Mouse (Mus musculus): ENCODE results near the gene Strn4. TPM values are rescaled to one million over a fixed set of nuclear protein-coding genes. Genes with fewer than 3 reads are reported as not detected.

Gene Strn4
- polyA plus RNA-seq, 1 experiment from 2014 or later: 193 TPM

- peak overlapping the region; percentile 90; the same call in 1 of the 2 replicates for H3K27ac ChIP-seq (replicated peaks)
- WGBS: 95% methylated on average over 4 of the region's 4 CpGs
- H3K27me3 ChIP-seq: no peaks in the 10 kb centered on the region
- no peak overlapping the region for H3K4me2 ChIP-seq (replicated peaks)
- peak overlapping the region; percentile 85; the same call in 1 of the 2 replicates for H3K4me3 ChIP-seq
- peaks cover 43% of the 10 kb centered on the region for H3K4me1 ChIP-seq
- no peak overlapping the region for H3K9ac ChIP-seq (replicated peaks)
- no peaks in the 10 kb centered on the region for H3K36me3 ChIP-seq
- no peak for ATAC-seq (replicated peaks)
- no peaks in the 10 kb centered on the region for H3K9me3 ChIP-seq
These were observed 57.7 kb downstream of the Strn4 start for GRCm38 (mm10) chr7:16873392-16873791.

- no peaks in the 10 kb centered on the region; the same call in 1 of the 2 replicates for H3K36me3 ChIP-seq
- H3K9me3 ChIP-seq: no peaks in the 10 kb centered on the region
- no peaks in the 10 kb centered on the region for H3K27me3 ChIP-seq
- H3K4me3 ChIP-seq: peak overlapping the region; percentile 85
- H3K4me1 ChIP-seq: peaks cover 42% of the 10 kb centered on the region
- 5% methylated on average over 17 of the region's 17 CpGs for WGBS
- peak overlapping the region; percentile 38 for H3K4me2 ChIP-seq (replicated peaks)
- H3K9ac ChIP-seq (replicated peaks): peak overlapping the region; percentile 1
- no peak for ATAC-seq (replicated peaks)
- H3K27ac ChIP-seq (replicated peaks): peak overlapping the region; percentile 90
These were observed 58.5 kb downstream of the Strn4 start for GRCm38 (mm10) chr7:16874190-16874589.

- under 1% methylated on average over 33 of the region's 33 CpGs for WGBS
- peak overlapping the region; percentile 92 for H3K4me2 ChIP-seq (replicated peaks)
- H3K9ac ChIP-seq (replicated peaks): peak overlapping the region; percentile 78
- no peaks in the 10 kb centered on the region for H3K27me3 ChIP-seq
- H3K4me3 ChIP-seq: peak overlapping the region; percentile 85
- peak overlapping the region; percentile 90 for H3K27ac ChIP-seq (replicated peaks)
- H3K4me1 ChIP-seq: peaks cover 36% of the 10 kb centered on the region
- peak; percentile 97 for ATAC-seq (replicated peaks)
- H3K9me3 ChIP-seq: no peaks in the 10 kb centered on the region
- H3K36me3 ChIP-seq: no peaks in the 10 kb centered on the region; the same call in 1 of the 2 replicates
These were observed 59.1 kb downstream of the Strn4 start for GRCm38 (mm10) chr7:16874756-16875309.

GRCm38 (mm10) chr7:16875310-16875325 lies 59.4 kb downstream of the Strn4 start, which contains the start of gene Dact3:
Gene Dact3 (plus strand): TSS chr7:16875317.
- no peaks in the 10 kb centered on the region for H3K27me3 ChIP-seq
- peaks cover 35% of the 10 kb centered on the region for H3K4me1 ChIP-seq
- H3K27ac ChIP-seq (replicated peaks): peak within 1 kb of the TSS; percentile 90
- no peak for ATAC-seq (replicated peaks)
- no peaks in the 10 kb centered on the region for H3K9me3 ChIP-seq
- H3K4me3 ChIP-seq: peak within 1 kb of the TSS; percentile 85
- no peaks in the 10 kb centered on the region; the same call in 1 of the 2 replicates for H3K36me3 ChIP-seq
- H3K4me2 ChIP-seq (replicated peaks): peak within 1 kb of the TSS; percentile 92
- WGBS: 0% methylated on average over 1 of the region's 1 CpGs
- peak within 1 kb of the TSS; percentile 78 for H3K9ac ChIP-seq (replicated peaks)

GRCm38 (mm10) chr7:16875326-16875725 lies 59.6 kb downstream of the Strn4 start:
- Histone ChIP-seq H3K36me3 (no peaks in the 10 kb centered on the region; the same call in 1 of the 2 replicates), H3K4me3 (peak overlapping the region; percentile 85), H3K4me1 (peaks cover 35% of the 10 kb centered on the region), H3K27me3 (no peaks in the 10 kb centered on the region), H3K9ac (replicated peaks) (peak overlapping the region; percentile 78), H3K4me2 (replicated peaks) (peak overlapping the region; percentile 92), H3K9me3 (no peaks in the 10 kb centered on the region), H3K27ac (replicated peaks) (peak overlapping the region; percentile 86)
- ATAC-seq (replicated peaks): peak; percentile 68
- WGBS: 0% methylated on average over 38 of the region's 42 CpGs

- H3K27ac ChIP-seq (replicated peaks): no peak overlapping the region
These were observed 60.3 kb downstream of the Strn4 start for GRCm38 (mm10) chr7:16876006-16876405.

GRCm38 (mm10) chr7:16876608-16877007 lies 60.9 kb downstream of the Strn4 start:
- Histone ChIP-seq H3K27ac (replicated peaks) (no peak overlapping the region), H3K9ac (replicated peaks) (peak overlapping the region; percentile 78), H3K9me3 (no peaks in the 10 kb centered on the region), H3K4me1 (peaks cover 38% of the 10 kb centered on the region), H3K36me3 (no peaks in the 10 kb centered on the region; the same call in 1 of the 2 replicates), H3K27me3 (no peaks in the 10 kb centered on the region), H3K4me2 (replicated peaks) (peak overlapping the region; percentile 92), H3K4me3 (peak overlapping the region; percentile 85)
- WGBS: 7% methylated on average over 13 of the region's 13 CpGs
- ATAC-seq (replicated peaks): no peak

More at GRCm38 (mm10) chr7:16876006-16876405, 60.3 kb downstream of the Strn4 start:
- peak overlapping the region; percentile 85 for H3K4me3 ChIP-seq
- no peaks in the 10 kb centered on the region; the same call in 1 of the 2 replicates for H3K36me3 ChIP-seq
- H3K4me1 ChIP-seq: peaks cover 38% of the 10 kb centered on the region
- peak overlapping the region; percentile 92 for H3K4me2 ChIP-seq (replicated peaks)
- no peak for ATAC-seq (replicated peaks)
- no peaks in the 10 kb centered on the region for H3K9me3 ChIP-seq
- H3K9ac ChIP-seq (replicated peaks): peak overlapping the region; percentile 78
- H3K27me3 ChIP-seq: no peaks in the 10 kb centered on the region
- WGBS: 7% methylated on average over 11 of the region's 11 CpGs

GRCm38 (mm10) chr7:16877717-16878116 lies 62.0 kb downstream of the Strn4 start:
- no peaks in the 10 kb centered on the region; the same call in 1 of the 2 replicates for H3K36me3 ChIP-seq
- H3K9me3 ChIP-seq: no peaks in the 10 kb centered on the region
- WGBS: 91% methylated on average over 3 of the region's 3 CpGs
- no peaks in the 10 kb centered on the region for H3K27me3 ChIP-seq
- H3K9ac ChIP-seq (replicated peaks): no peak overlapping the region
- ATAC-seq (replicated peaks): no peak
- H3K4me2 ChIP-seq (replicated peaks): no peak overlapping the region
- no peak overlapping the region for H3K27ac ChIP-seq (replicated peaks)
- H3K4me3 ChIP-seq: no peak overlapping the region
- H3K4me1 ChIP-seq: peaks cover 35% of the 10 kb centered on the region

- no peak overlapping the region for H3K9ac ChIP-seq (replicated peaks)
- peak overlapping the region; percentile 42 for H3K27ac ChIP-seq (replicated peaks)
These were observed 64.3 kb downstream of the Strn4 start for GRCm38 (mm10) chr7:16879796-16880547.

GRCm38 (mm10) chr7:16880615-16881014 lies 64.9 kb downstream of the Strn4 start:
- Histone ChIP-seq H3K36me3 (peaks cover 2% of the 10 kb centered on the region; the same call in 1 of the 2 replicates), H3K9ac (replicated peaks) (no peak overlapping the region), H3K9me3 (no peaks in the 10 kb centered on the region), H3K27me3 (peaks cover 18% of the 10 kb centered on the region), H3K27ac (replicated peaks) (peak overlapping the region; percentile 42), H3K4me3 (no peak overlapping the region), H3K4me1 (peaks cover 25% of the 10 kb centered on the region), H3K4me2 (replicated peaks) (no peak overlapping the region)
- WGBS: 18% methylated on average over 5 of the region's 5 CpGs
- no peak for ATAC-seq (replicated peaks)

More at GRCm38 (mm10) chr7:16879796-16880547, 64.3 kb downstream of the Strn4 start:
- no peak overlapping the region for H3K4me2 ChIP-seq (replicated peaks)
- 23% methylated on average over 9 of the region's 9 CpGs for WGBS
- H3K4me1 ChIP-seq: peaks cover 26% of the 10 kb centered on the region
- peaks cover 13% of the 10 kb centered on the region for H3K27me3 ChIP-seq
- no peak overlapping the region for H3K4me3 ChIP-seq
- ATAC-seq (replicated peaks): no peak
- H3K36me3 ChIP-seq: no peaks in the 10 kb centered on the region; the same call in 1 of the 2 replicates
- no peaks in the 10 kb centered on the region for H3K9me3 ChIP-seq

- Histone ChIP-seq H3K9ac (replicated peaks) (no peak overlapping the region), H3K4me1 (0 out of 2 replicates have a peak, but pooled peaks cover 8% of the 10 kb centered on the region), H3K27me3 (peaks cover 27% of the 10 kb centered on the region), H3K27ac (replicated peaks) (no peak overlapping the region), H3K4me3 (no peak overlapping the region), H3K4me2 (replicated peaks) (no peak overlapping the region), H3K36me3 (peaks cover 9% of the 10 kb centered on the region), H3K9me3 (peaks cover 4% of the 10 kb centered on the region; the same call in 1 of the 2 replicates)
- no peak for ATAC-seq (replicated peaks)
- 94% methylated on average over 6 of the region's 6 CpGs for WGBS
These were observed 67.5 kb downstream of the Strn4 start for GRCm38 (mm10) chr7:16883162-16883561.

- peaks cover 27% of the 10 kb centered on the region for H3K27me3 ChIP-seq
- WGBS: 64% methylated on average over 4 of the region's 4 CpGs
- no peak overlapping the region for H3K9ac ChIP-seq (replicated peaks)
- H3K4me1 ChIP-seq: 0 out of 2 replicates have a peak, but pooled peaks cover 8% of the 10 kb centered on the region
- peaks cover 9% of the 10 kb centered on the region for H3K36me3 ChIP-seq
- no peak overlapping the region for H3K4me2 ChIP-seq (replicated peaks)
- no peak overlapping the region for H3K4me3 ChIP-seq
- H3K27ac ChIP-seq (replicated peaks): no peak overlapping the region
- H3K9me3 ChIP-seq: peaks cover 4% of the 10 kb centered on the region; the same call in 1 of the 2 replicates
- ATAC-seq (replicated peaks): no peak
These were observed 68.6 kb downstream of the Strn4 start for GRCm38 (mm10) chr7:16884334-16884733.
